Mouse (Mus musculus) spleen, adult 10 weeks (tissue): ENCODE data around the gene Sema4a. TPM values are rescaled to one million over a fixed set of nuclear protein-coding genes. Genes with fewer than 3 reads are reported as not detected.

ENCODE experiments used
- polyA plus RNA-seq: library from polyadenylated mRNA; stranded (reverse); fragments of 350-450 nt; fragmentation: Illumina TruSeq; extraction: RNeasy Lipid Tissue Mini Kit (QIAGEN cat#74804); gene quantifications from one replicate; pipeline ENCODE4 v1.2.3, GENCODE M21; 2015; ENCODE audit warnings: low replicate concordance; ENCODE audit not compliant: insufficient read depth

Gene Sema4a
- polyA plus RNA-seq: 53.1 TPM

DNA sequence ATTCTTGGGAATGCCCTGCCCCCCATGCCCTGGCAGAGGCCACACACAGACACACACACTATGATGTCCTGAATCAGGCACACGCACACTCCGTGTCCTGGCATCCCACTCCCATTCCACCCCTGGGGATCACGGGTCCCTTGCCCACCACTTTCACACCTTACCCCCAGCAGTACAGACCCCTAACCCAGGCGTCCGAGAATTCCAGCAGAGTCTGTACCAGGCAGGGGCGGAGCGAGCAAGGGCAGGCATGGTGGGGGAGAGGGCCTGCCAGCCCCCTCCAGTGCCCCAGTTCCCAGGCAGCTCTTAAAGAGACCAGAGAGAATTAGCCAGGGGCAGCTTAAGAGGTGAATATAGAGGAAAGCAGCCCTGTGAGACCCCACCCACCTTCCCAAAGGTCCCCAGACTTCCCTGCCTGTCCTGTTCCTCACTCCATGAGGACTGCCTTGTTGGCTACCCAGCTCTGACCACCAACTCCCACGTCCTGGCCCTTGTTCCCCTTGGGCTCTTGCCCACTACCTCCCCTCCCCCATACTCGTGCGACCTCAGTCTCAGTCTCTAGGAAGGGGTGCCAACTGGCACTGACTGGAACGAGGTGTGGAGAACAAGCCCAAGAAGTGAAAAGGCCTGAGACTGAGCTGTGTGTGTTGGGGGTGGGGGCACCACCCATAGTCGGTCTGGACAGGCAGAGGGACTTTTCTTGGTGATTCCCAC is at the start of gene Sema4a:
TSS of gene Sema4a (minus strand) at position 200 of the 714 bp plus-strand sequence.

DNA sequence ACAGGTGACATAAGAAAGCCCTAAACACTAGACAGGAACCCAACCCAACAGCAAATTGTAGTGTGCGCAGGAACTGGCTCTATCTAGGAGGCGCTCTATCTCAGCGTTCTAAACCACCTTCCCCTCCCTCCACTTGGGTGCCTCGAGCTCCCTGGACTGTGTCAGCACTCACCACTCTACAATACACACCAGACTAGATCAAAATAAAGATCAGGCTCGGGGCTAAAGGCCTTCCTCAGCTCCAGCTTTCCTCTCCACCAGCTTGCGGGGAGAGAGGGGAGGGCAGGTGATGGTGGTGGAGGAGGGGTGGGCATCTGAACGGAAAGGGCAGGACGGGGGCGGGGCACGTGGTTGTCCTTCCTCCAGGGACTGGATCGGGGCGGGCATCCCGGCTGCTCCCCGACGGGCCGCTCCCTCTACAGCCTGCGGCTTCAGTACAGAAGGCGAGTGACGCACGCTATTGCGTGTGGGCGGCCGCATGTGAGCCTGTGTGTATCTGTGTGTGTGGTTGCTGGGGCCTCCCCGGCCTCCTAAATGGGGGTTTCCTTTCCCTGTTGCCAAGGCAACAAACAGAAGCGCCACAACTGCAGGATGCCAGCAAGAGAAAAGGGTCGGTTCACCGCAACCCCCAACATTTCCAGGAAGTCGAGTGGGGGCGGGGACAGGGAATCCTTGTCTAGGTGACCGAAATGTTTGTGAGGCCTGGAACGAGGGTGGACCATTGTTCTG is 48.9 kb upstream of the Sema4a start, which contains the start of gene Lmna:
TSS of gene Lmna (minus strand) at position 265 of the 729 bp plus-strand sequence.

DNA sequence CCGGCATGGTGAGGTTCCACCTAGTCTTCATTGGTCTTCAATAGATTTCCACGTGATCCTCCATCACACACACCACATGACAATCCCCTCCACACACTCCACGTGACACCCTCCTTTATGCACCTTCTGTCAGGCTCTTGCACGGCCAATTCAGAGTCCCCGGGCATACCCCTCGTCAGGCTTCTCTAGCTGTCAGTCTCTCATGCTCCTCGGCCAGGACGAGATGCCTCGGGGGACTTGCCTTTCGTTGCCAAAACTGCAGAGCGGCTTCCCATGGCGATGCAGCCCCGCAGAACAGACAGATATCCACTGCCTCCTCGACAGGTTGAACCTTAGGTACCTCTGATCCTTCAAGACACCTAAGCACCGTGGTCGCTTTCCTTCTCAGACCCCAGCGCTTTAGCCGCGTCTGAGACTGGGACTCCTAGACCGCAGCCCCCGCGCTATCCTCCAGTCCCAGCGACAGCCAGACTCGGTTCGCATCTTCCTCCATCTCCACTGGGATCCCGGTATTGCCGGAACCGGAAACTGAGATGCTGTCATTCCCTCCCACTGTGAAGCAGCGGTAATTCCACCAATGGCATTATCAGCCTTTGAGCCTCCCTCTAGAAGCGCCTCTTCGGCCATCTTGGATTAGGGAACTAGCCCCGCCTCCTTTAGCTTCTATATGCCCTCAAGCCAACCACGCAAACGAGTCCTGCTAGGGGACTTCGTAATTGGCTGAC is 36.2 kb downstream of the Sema4a start, which contains the start of gene Slc25a44:
TSS of gene Slc25a44 (minus strand) at position 535 of the 725 bp plus-strand sequence.

DNA sequence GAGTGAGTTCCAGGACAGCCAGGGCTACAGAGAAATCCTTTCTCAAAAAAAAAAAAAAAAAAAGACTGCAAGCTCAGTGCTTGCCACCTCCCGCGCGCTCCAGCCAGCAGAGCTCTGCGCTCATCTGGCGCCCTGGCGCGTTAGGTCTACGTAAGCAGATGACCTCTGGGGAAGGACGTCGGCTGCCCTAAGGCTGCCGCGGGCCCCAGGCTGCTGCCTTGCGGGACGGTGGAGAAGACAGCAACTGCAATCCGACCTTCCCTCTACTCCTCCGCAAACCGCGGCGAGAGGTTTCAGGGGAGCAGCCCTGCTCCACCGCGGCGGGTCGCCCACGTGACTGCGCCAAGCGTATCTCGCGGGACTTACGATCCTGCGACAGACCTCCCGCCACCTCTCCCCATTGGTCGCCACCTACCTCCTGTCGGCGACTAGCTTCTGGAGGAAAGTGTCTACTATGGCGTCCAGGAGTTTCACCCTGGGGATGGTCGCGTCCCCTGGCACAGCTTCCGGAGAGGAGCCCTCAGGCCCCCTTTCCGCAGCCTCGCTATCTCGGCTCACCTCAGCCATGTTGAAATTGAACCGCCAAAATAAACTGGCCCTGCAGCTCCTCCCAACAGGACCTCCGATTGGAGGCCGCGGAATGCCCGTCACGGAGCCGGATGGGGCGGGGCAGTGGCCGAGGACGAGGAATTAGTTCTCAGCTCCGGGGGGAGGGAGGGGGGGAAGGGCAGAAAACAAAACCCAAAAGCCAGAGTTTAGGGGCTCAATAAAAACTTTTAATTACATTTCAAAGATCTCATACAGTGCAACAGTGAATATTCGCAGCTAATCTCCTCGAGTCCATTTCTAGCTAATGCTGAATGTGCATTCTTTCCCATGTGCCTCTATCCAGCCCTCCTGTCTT is 51.0 kb downstream of the Sema4a start, which contains the start of gene Pmf1:
TSS of gene Pmf1 (minus strand) at position 591 of the 904 bp plus-strand sequence.

Other genes with a start within 250 kb of the Sema4a start
- not detected for gene Rhbg, start 206.5 kb downstream of the Sema4a start, polyA plus RNA-seq
- gene Gm38392, start 174.0 kb downstream of the Sema4a start, polyA plus RNA-seq: not detected
- 10.0 TPM for gene Tsacc, start 164.2 kb downstream of the Sema4a start, polyA plus RNA-seq
- 168 TPM for gene Cct3, start 164.1 kb downstream of the Sema4a start, polyA plus RNA-seq
- gene Glmp, start 136.2 kb downstream of the Sema4a start, polyA plus RNA-seq: 91.9 TPM
- 0.22 TPM for gene Tmem79, start 125.0 kb downstream of the Sema4a start, polyA plus RNA-seq
- 81.8 TPM for gene Smg5, start 124.9 kb downstream of the Sema4a start, polyA plus RNA-seq
- 1.5 TPM for gene Paqr6, start 96.6 kb downstream of the Sema4a start, polyA plus RNA-seq
- 0.15 TPM for gene Bglap3, start 88.4 kb downstream of the Sema4a start, polyA plus RNA-seq
- gene Bglap2, start 82.5 kb downstream of the Sema4a start, polyA plus RNA-seq: not detected
- gene Bglap, start 76.7 kb downstream of the Sema4a start, polyA plus RNA-seq: 0.97 TPM
- gene Pmf1, start 50.9 kb downstream of the Sema4a start, polyA plus RNA-seq: 20.9 TPM
- gene Slc25a44, start 36.0 kb downstream of the Sema4a start, polyA plus RNA-seq: 17.2 TPM
- 2.3 TPM for gene Lmna, start 48.8 kb upstream of the Sema4a start, polyA plus RNA-seq
- 1.9 TPM for gene Mex3a, start 71.2 kb upstream of the Sema4a start, polyA plus RNA-seq
- not detected for gene Rab25, start 87.1 kb upstream of the Sema4a start, polyA plus RNA-seq
- gene Lamtor2, start 91.9 kb upstream of the Sema4a start, polyA plus RNA-seq: 54.4 TPM
- gene Ubqln4, start 92.6 kb upstream of the Sema4a start, polyA plus RNA-seq: 35.5 TPM
- gene Ssr2, start 114.7 kb upstream of the Sema4a start, polyA plus RNA-seq: 101 TPM
- 104 TPM for gene Arhgef2, start 144.8 kb upstream of the Sema4a start, polyA plus RNA-seq
- not detected for gene Rxfp4, start 192.0 kb upstream of the Sema4a start, polyA plus RNA-seq
- 111 TPM for gene Khdc4, start 224.6 kb upstream of the Sema4a start, polyA plus RNA-seq